In genomic region chr10:121364801-121365564, GRCm38 (mm10) we compare ENCODE assay signal across 8 mouse cellular contexts. TPM values are rescaled to one million over a fixed set of nuclear protein-coding genes. Genes with fewer than 3 reads are reported as not detected.
DNase-seq lines count a peak whose midpoint lies in the region; ATAC-seq lines count a peak whose summit lies in the region.

Gene Gns, plus strand, starts transcription at chr10:121365090.

- peak; percentile 58 for ATAC-seq in megakaryocyte, adult 5-6 weeks (ENCODE audit: poor library complexity, severe bottlenecking)

- peak; percentile 87 for DNase-seq in adipocyte (ENCODE audit: low spot score)
- DNase-seq in embryo, embryonic 10 days (ENCODE audit: low spot score), result peak; percentile 93
- peak; percentile 94 for DNase-seq in gastrocnemius, postnatal 10 days
- DNase-seq in induced T-regulatory cell, adult 2 months (ENCODE audit: low read depth), result peak; percentile 90
- peak; percentile 60 to 69 for DNase-seq in left cerebral cortex, adult 8-10 months (ENCODE audit: low spot score in 2 of 2)
- DNase-seq in right cerebral cortex, adult 18-20 months, result peak; percentile 85
- peak; percentile 79 for DNase-seq in urinary bladder, adult 2 months (ENCODE audit: low spot score)

RNA-seq across cellular contexts. Expression of gene Gns, which starts in this region (rescaled TPM):
- total RNA-seq in gastrocnemius, postnatal 10 days (2021), result 10 to 100 TPM; 43.5 to 57.5 TPM
- total RNA-seq in left cerebral cortex, adult 8-10 months (2022), result 100 to 1,000 TPM in 2 of 4 experiments, 10 to 100 TPM in 2; 87.2 to 126 (median 99.0) TPM
- 41.1 and 48.9 TPM in 2 replicates for total RNA-seq in megakaryocyte, adult 5-6 weeks (2015)
- total RNA-seq in megakaryocyte, adult 5-6 weeks (2017), result 33.8 and 40.7 TPM in 2 replicates
- 48.3 and 80.7 TPM in 2 replicates for polyA plus RNA-seq in urinary bladder, adult 2 months (2012; rRNA removed)

Comparison
In these comparisons a context has a peak if more than half of its experiments do, and no peak if none do; other contexts are left out.
1. Peak in every context shown above with its lines: DNase-seq and ATAC-seq.